Mouse (Mus musculus) myocyte (in vitro differentiated cells): ENCODE data around the gene Klf11. TPM values are rescaled to one million over a fixed set of nuclear protein-coding genes. Genes with fewer than 3 reads are reported as not detected.

ENCODE experiments used
- H3K27me3 ChIP-seq: one replicate; pipeline ENCODE4 v1.6.1; 2011; ENCODE audit not compliant: control insufficient read depth, insufficient read depth, insufficient read length
- H3K36me3 ChIP-seq: one replicate; pipeline ENCODE4 v1.6.1; 2011; ENCODE audit not compliant: control insufficient read depth, insufficient read depth
- H3K4me2 ChIP-seq: one replicate; pipeline ENCODE4 v1.6.1; 2011; ENCODE audit warnings: low read depth, control low read depth
- H3K4me3 ChIP-seq: one replicate; pipeline ENCODE4 v1.5.1; 2011; ENCODE audit warnings: mild to moderate bottlenecking, control low read depth, moderate library complexity
- H3K79me2 ChIP-seq: one replicate; pipeline ENCODE4 v1.6.1; 2011; ENCODE audit not compliant: control insufficient read depth, insufficient read depth
- H3ac ChIP-seq: one replicate; pipeline ENCODE4 v1.6.1; 2011; ENCODE audit not compliant: control insufficient read depth, insufficient read length
- CEBPB ChIP-seq: IDR thresholded peaks from 2 replicates; pipeline ENCODE4 v1.6.1; 2011; ENCODE audit warnings: mild to moderate bottlenecking, moderate library complexity; ENCODE audit not compliant: poor library complexity, insufficient read depth, severe bottlenecking
- E2F4 ChIP-seq: IDR thresholded peaks from one replicate; pipeline ENCODE4 v1.6.1; 2011; ENCODE audit warnings: mild to moderate bottlenecking, control low read depth, moderate library complexity; ENCODE audit not compliant: insufficient read depth
- MAX ChIP-seq: IDR thresholded peaks from one replicate; pipeline ENCODE4 v1.6.1; 2011; ENCODE audit warnings: low read depth, mild to moderate bottlenecking, control low read depth
- MYOD1 ChIP-seq, 3 experiments: IDR thresholded peaks; one replicate each; pipeline ENCODE4 v1.6.1; 2011; ENCODE audit warnings: control low read depth in 2 of 3, low read depth in 2 of 3, mild to moderate bottlenecking in 2 of 3, moderate library complexity in 1 of 3; ENCODE audit not compliant: insufficient read length in 2 of 3, control insufficient read depth in 1 of 3
- MYOG ChIP-seq, 3 experiments: IDR thresholded peaks; one replicate each; pipeline ENCODE4 v1.6.1; 2011; ENCODE audit warnings: control low read depth in 2 of 3, low read depth in 2 of 3, mild to moderate bottlenecking in 2 of 3; ENCODE audit not compliant: insufficient read length in 2 of 3, control insufficient read depth in 1 of 3, insufficient read depth in 1 of 3
- POLR2A ChIP-seq: IDR thresholded peaks from one replicate; pipeline ENCODE4 v1.6.1; 2011; ENCODE audit warnings: low read depth, mild to moderate bottlenecking, control low read depth, moderate library complexity; ENCODE audit not compliant: insufficient read length
- POLR2AphosphoS2 ChIP-seq: IDR thresholded peaks from one replicate; pipeline ENCODE4 v1.6.1; 2011; ENCODE audit warnings: low read depth, control low read depth; ENCODE audit not compliant: insufficient read length
- REST ChIP-seq: IDR thresholded peaks from one replicate; pipeline ENCODE4 v1.6.1; 2011; ENCODE audit warnings: mild to moderate bottlenecking, control low read depth, moderate library complexity; ENCODE audit not compliant: insufficient read depth, insufficient read length
- SRF ChIP-seq: IDR thresholded peaks from one replicate; pipeline ENCODE4 v1.6.1; 2011; ENCODE audit warnings: low read depth; ENCODE audit not compliant: control insufficient read depth, insufficient read length
- TCF12 ChIP-seq: IDR thresholded peaks from one replicate; pipeline ENCODE4 v1.6.1; 2011; ENCODE audit warnings: mild to moderate bottlenecking, control low read depth; ENCODE audit not compliant: poor library complexity, insufficient read depth, severe bottlenecking
- TCF3 ChIP-seq: IDR thresholded peaks from one replicate; pipeline ENCODE4 v1.6.1; 2011; ENCODE audit warnings: low read depth, control low read depth; ENCODE audit not compliant: insufficient read length
- USF1 ChIP-seq: IDR thresholded peaks from one replicate; pipeline ENCODE4 v1.6.1; 2011; ENCODE audit warnings: low read depth, mild to moderate bottlenecking, control low read depth, moderate library complexity
- polyA plus RNA-seq: library from polyadenylated mRNA; unstranded; fragments of >200 nt; fragmentation: generic; extraction: Trizol; gene quantifications from one replicate; pipeline ENCODE4 v1.2.1, GENCODE M21; 2012; ENCODE audit warnings: missing spikeins

Klf11 gene
- polyA plus RNA-seq, 1 experiment, result 4.1 TPM

DNA sequence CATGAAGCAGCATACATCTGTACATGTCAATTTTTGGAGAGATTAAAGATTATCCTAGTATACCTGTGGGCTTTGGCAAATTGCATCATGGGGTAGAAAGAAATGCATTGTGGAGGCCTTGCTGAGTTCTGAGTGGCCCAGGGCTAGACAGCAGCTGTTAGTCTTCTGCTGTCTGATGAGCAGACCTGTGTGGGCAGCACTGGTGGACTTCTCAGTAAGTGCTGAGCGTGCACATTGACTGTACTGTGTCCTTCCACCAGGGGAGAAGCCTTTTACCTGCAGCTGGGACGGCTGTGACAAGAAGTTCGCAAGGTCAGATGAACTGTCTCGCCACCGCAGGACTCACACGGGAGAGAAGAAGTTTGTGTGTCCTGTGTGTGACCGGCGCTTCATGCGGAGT, 8.8 kb downstream of the Klf11 start:
- no peak for TF ChIP-seq E2F4
- TF ChIP-seq USF1, result no peak
- no peak for TF ChIP-seq CEBPB
- H3K36me3 ChIP-seq, result peaks cover 21% of the 10 kb centered on the region
- no peak overlapping the region for H3ac ChIP-seq
- no peaks in the 10 kb centered on the region for H3K27me3 ChIP-seq
- no peaks in the 10 kb centered on the region for H3K79me2 ChIP-seq
- no peak overlapping the region for H3K4me2 ChIP-seq
- no peak overlapping the region for H3K4me3 ChIP-seq

DNA sequence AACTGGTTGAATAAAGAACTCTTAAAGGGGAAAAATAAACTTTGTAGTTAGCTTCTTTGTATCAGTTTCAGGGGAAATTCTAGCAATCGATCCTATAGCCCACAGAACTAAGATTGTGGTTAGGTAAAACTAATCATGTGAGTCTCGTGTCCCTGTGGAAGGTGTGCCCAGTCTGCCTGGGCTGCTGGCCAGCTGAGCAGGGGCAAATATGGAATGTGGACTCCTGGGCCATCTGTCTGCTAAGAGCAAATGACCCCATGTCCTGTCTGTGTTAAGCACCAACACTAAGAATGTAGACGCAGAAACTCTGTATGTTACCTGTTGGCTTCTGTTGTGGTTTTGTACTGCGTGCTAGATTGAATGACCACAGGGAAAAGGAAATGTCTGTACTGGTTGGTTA, 10.0 kb downstream of the Klf11 start:
- H3ac ChIP-seq, result no peak overlapping the region
- TF ChIP-seq USF1 (no peak), CEBPB (no peak), POLR2AphosphoS2 (no peak), E2F4 (no peak), MYOG (IDR thresholded peaks at IDR 0.05; ENCODE audit: control insufficient read depth in 1 of 3, insufficient read depth in 1 of 3, insufficient read length in 2 of 3, low read depth in 2 of 3) (no peak), SRF (no peak), TCF3 (no peak), MAX (no peak), MYOD1 (IDR thresholded peaks at IDR 0.05; ENCODE audit: control insufficient read depth in 1 of 3, insufficient read length in 2 of 3, low read depth in 2 of 3) (no peak), POLR2A (no peak), REST (no peak), TCF12 (no peak)
- H3K36me3 ChIP-seq, result peaks cover 15% of the 10 kb centered on the region
- no peaks in the 10 kb centered on the region for H3K79me2 ChIP-seq
- no peak overlapping the region for H3K4me3 ChIP-seq
- no peak overlapping the region for H3K4me2 ChIP-seq
- no peaks in the 10 kb centered on the region for H3K27me3 ChIP-seq

DNA sequence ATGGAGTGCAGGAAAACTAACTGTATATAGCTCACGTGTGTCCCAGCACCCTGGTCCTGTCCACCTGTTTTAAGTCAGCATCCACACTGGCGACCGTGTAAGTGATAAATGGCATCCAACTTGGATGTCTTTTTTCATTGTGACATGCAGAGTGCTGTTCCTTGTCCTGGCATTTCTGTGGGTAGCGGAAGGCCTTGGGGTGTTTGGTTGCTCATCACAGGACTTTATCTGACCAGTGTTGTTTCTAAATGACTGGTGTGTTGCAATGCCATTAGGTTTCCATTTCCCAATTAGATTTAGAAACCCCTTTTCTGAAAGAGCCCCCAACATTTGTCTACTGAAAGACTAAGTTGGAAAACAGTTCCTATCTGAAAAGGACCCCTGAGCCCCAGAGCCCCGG, 11.1 kb downstream of the Klf11 start:
- TF ChIP-seq MYOG (IDR thresholded peaks at IDR 0.05; ENCODE audit: control insufficient read depth in 1 of 3, insufficient read depth in 1 of 3, insufficient read length in 2 of 3, low read depth in 2 of 3) (no peak), MAX (no peak), USF1 (no peak), SRF (no peak), CEBPB (no peak)
- Histone ChIP-seq H3K36me3 (peaks cover 13% of the 10 kb centered on the region), H3K4me3 (no peak overlapping the region), H3K4me2 (no peak overlapping the region), H3K27me3 (no peaks in the 10 kb centered on the region), H3ac (no peak overlapping the region), H3K79me2 (no peaks in the 10 kb centered on the region)

DNA sequence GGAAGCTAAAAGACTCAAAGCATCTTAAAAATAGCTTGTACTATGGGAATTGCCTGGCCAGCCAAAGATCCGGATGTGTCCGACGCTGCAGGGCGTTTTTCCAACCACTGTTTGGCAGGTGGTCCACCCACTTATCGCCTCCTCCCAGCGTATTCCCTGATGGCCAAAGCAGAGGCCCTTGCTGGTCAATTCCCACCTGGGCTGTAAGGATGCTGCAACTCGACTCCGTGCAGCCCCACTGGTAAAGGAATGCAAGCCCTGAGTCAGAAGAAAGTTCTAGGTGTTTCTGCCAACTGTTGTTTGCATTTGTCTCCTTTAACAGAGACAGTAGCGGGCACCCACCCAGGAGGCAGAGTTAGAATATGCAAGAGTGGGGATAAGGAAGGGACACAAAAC, 29.0 kb downstream of the Klf11 start:
- TF ChIP-seq TCF12 (no peak), MAX (no peak), MYOG (IDR thresholded peaks at IDR 0.05; ENCODE audit: control insufficient read depth in 1 of 3, insufficient read depth in 1 of 3, insufficient read length in 2 of 3, low read depth in 2 of 3) (no peak), USF1 (no peak), MYOD1 (IDR thresholded peaks at IDR 0.05; ENCODE audit: control insufficient read depth in 1 of 3, insufficient read length in 2 of 3, low read depth in 2 of 3) (no peak), POLR2AphosphoS2 (no peak), E2F4 (no peak), CEBPB (no peak), POLR2A (no peak), SRF (no peak), REST (no peak), TCF3 (no peak)
- Histone ChIP-seq H3ac (no peak overlapping the region), H3K27me3 (peaks cover 11% of the 10 kb centered on the region), H3K36me3 (no peaks in the 10 kb centered on the region), H3K79me2 (no peaks in the 10 kb centered on the region), H3K4me3 (no peak overlapping the region), H3K4me2 (no peak overlapping the region)

DNA sequence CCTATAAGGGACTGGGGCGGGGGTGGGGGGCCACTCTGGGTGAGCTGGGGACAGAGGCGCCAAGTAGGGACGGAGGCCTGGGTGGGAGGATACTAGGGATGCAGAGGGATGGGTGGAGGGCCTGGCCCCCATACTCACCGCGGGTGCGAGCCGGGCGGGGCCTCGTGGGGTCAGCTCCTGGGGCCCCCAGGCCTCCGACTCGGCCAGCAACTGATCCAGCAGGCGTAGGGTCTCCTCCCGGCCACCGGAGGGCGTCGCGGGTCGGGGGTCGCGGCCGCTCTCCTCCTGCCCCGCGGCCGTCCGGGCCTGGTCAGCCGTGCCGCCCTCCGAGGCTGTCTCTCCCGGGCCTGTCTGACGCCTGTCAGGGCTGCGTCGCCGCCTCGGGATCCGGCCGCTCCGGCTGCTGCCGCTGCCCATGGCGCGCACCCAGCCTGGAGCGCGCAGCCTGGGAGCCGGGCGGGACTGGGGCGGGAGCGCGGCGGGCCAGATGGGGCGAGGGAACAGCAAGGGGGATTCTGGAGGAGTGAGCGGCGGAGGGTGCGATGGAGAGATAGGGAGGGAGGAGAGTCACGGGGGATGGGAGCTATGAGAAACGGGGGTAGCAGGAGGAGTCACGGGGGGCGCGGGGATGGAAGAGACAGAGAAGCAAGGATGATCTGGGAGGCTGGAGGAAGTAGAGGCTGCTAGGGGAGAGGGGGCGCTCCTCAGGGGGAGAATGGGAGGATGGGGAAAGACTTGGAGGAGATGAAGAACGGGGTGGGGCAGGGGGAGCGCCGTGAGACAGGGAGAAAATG, 29.6 kb downstream of the Klf11 start:
- Histone ChIP-seq H3K27me3 (peaks cover 11% of the 10 kb centered on the region), H3K4me3 (peak overlapping the region; percentile 14), H3K79me2 (no peaks in the 10 kb centered on the region), H3K4me2 (peak overlapping the region; percentile 65), H3ac (no peak overlapping the region), H3K36me3 (no peaks in the 10 kb centered on the region)
- no peak for TF ChIP-seq USF1
- TF ChIP-seq E2F4, result no peak
- TF ChIP-seq TCF12, result no peak
- no peak for TF ChIP-seq SRF
- TF ChIP-seq REST, result no peak
- TF ChIP-seq POLR2AphosphoS2, result no peak
- no peak for TF ChIP-seq MYOD1 (IDR thresholded peaks at IDR 0.05; ENCODE audit: control insufficient read depth in 1 of 3, insufficient read length in 2 of 3, low read depth in 2 of 3)
- TF ChIP-seq CEBPB, result no peak
- no peak for TF ChIP-seq TCF3
